Mouse (Mus musculus) naive thymus-derived CD4-positive, alpha-beta T cell, adult 2 months (primary cell): ENCODE results near the gene C330021F23Rik.

Source experiments
- DNase-seq: peaks from one replicate; pipeline ENCODE4 v3.0.0-alpha.2; 2011; ENCODE audit warnings: low read depth

C330021F23Rik gene

GRCm38 (mm10) chr8:3587391-3588257, 19.8 kb downstream of the C330021F23Rik start:
- DNase-seq = peak; percentile 37

GRCm38 (mm10) chr8:3588258-3588633, 20.5 kb downstream of the C330021F23Rik start:
- DNase-seq = no peak

- DNase-seq = no peak
These were observed 25.7 kb downstream of the C330021F23Rik start for GRCm38 (mm10) chr8:3593470-3593869.

- no peak for DNase-seq
These were observed 26.7 kb downstream of the C330021F23Rik start for GRCm38 (mm10) chr8:3594466-3594865.

- DNase-seq = no peak
These were observed 30.3 kb downstream of the C330021F23Rik start for GRCm38 (mm10) chr8:3598054-3598453.

GRCm38 (mm10) chr8:3599219-3599618, 31.4 kb downstream of the C330021F23Rik start:
- DNase-seq = no peak

- DNase-seq = no peak
These were observed 32.6 kb downstream of the C330021F23Rik start for GRCm38 (mm10) chr8:3600401-3600800.

- DNase-seq = no peak
These were observed 35.6 kb downstream of the C330021F23Rik start for GRCm38 (mm10) chr8:3603439-3603838.

GRCm38 (mm10) chr8:3606593-3606992, 38.8 kb downstream of the C330021F23Rik start:
- no peak for DNase-seq

- no peak for DNase-seq
These were observed 40.0 kb downstream of the C330021F23Rik start for GRCm38 (mm10) chr8:3607822-3608221.

- no peak for DNase-seq
These were observed 41.4 kb downstream of the C330021F23Rik start for GRCm38 (mm10) chr8:3609046-3609815.

- DNase-seq = no peak
These were observed 42.0 kb downstream of the C330021F23Rik start for GRCm38 (mm10) chr8:3609816-3610150.

GRCm38 (mm10) chr8:3621199-3621970, 53.6 kb downstream of the C330021F23Rik start, which contains the start of the genes Xab2 and Pet100:
Gene Xab2 (minus strand): TSS chr8:3621316.
Gene Pet100 (plus strand): TSS chr8:3621548.
- DNase-seq = peak; percentile 99

- DNase-seq = no peak
These were observed 54.3 kb downstream of the C330021F23Rik start for GRCm38 (mm10) chr8:3622119-3622518.

- DNase-seq = no peak
These were observed 57.7 kb downstream of the C330021F23Rik start, which contains the start of gene Pcp2 for GRCm38 (mm10) chr8:3625445-3625844. Gene Pcp2 (minus strand): TSS chr8:3625545.

GRCm38 (mm10) chr8:3626971-3627370, 59.2 kb downstream of the C330021F23Rik start:
- no peak for DNase-seq

- peak; percentile 60 for DNase-seq
These were observed 60.2 kb downstream of the C330021F23Rik start for GRCm38 (mm10) chr8:3628014-3628413.

GRCm38 (mm10) chr8:3630647-3631477, 63.1 kb downstream of the C330021F23Rik start, which contains the start of gene Stxbp2:
Gene Stxbp2 (plus strand): TSS chr8:3630955.
- peak; percentile 93 for DNase-seq

GRCm38 (mm10) chr8:3631478-3631875, 63.7 kb downstream of the C330021F23Rik start:
- DNase-seq = peak; percentile 41
